Mouse (Mus musculus) monocyte, adult 59 days (primary cell): Measurements from ENCODE around the gene Poln. TPM values are rescaled to one million over a fixed set of nuclear protein-coding genes. Genes with fewer than 3 reads are reported as not detected.

Experiments
- total RNA-seq, 2 experiments: library from RNA; stranded (reverse); gene quantifications; one replicate each; pipeline ENCODE4 v1.2.4; 2023

Gene Poln
- under 1 TPM in 1 of 2 experiments, not detected in 1; 0.84 TPM for total RNA-seq

DNA sequence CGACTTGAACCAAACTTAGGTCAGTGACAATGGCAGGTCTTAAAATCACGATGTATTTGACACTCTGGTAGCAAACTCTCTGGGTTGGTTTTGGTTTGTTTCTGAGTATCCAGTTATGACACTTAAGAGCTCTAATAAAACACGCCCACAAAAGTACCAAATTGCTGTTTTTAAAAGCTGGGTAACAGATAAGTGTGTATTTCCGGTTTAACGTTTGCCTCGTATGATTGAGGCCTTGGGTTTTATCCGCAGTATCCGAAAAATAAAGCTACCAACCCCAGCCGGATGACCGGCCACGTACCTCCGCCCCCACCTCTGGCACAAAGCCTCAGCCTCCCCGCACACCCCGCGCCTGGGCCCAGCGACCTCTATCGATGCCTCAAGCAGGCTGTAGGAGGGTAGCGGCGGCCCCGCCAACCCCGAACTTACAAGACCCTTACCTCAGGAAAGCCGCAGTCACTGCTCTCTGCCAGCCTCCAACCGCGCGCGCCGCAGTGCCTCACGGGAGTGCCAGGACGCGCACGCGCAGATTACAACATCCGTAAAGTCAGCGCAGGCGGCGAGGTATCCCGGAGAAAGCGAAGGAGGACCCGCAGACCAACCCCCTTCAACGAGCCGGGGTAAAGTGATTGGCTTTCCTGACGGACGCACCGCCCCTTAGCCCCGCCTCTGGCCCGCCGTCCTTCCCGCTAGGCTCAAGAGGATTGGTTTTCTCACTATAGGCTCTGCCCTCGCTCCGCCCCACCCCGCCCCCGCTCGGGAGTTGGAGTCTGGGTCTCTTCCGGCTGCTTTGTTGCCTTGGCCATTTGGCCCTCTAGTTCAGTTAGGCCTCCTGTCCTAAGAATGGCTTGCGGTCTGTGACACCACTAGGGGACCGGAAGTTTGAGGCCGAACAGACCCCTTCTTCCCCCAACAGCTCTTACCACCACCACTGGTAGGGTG lies at the start of gene Poln, which contains the start of gene Haus3:
Poln (minus strand) TSS at position 499 of the 942 bp plus-strand sequence.
Haus3 (minus strand) TSS at position 578 of the 942 bp plus-strand sequence.

DNA sequence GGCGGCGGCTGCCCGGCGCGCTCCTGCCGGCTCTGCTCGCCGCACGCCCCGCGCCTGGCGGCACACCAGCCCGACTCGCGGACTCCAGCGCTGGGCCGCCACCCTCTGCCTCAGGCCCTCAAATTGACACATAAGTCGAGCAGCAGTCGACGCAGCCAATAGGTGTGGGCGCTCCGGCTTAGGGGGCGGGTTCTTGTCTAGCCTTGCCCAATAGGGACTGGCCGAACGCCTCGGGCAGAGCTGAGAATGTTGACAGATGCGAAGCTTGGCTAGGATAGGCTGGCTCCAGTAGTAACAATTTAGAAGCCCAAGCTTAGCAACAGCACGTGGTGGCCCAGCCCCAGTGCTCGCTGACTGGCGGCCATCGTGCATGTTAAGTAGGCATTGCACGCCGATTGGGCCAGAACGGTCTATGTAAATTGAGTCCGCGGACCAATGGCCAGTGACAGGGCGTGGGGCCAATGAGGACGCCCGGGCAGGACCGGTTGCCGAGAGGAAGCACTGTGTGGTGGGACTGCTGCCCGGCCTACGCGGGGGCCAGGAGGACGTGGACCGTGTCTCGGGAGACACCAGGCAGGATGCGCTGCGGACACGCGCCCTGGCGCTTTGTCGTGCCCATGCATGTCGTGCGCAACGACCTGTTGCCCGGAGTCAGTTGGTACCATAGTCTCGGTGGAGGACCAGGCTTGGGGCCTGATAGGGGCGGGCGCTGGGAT lies 18.5 kb upstream of the Poln start, which contains the start of gene Mxd4:
Mxd4 (minus strand) TSS at position 120 of the 716 bp plus-strand sequence.

DNA sequence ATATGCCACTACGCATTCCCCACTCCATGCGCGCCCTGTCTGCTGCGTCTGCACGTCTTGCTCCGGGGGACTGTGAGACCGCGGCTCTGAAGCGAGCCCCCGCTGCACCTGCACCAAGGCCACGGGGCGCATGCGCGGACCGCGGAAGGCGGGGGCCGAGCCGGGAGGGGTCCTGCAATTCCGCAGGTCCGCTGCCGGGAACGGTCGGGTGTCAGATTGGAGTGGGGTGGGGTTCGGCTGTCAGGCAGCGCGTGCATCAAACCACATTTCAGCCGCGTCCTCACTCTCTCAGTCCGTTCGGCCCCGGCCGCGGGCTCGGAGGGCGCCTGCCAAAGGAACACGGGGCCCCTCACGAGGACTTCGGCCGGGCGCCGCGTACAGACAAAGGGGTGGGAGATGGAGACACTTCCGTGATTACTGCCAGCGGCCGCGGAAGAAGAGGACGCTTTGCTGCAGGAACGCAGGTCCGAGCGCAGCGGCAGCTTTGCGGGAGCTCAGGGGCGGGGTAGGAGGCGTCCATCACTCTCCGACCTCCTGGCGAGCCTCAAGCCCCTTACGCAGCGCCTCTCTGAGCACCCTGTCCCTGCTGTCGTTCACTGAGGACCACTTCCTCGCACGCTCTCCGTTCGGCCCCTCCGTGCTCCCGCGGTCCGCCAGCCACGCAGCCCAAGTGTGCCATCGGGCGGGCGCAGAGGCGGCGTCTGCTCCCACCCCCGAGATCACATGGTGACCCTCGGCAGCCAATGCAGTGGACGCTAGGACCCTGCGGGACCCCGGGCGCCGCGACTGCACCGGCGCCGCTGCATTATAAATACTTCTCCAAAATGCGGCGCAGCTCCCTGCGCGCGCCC lies 173.2 kb downstream of the Poln start, which contains the start of gene Nat8l:
Nat8l (plus strand) TSS at position 142 of the 851 bp plus-strand sequence.

DNA sequence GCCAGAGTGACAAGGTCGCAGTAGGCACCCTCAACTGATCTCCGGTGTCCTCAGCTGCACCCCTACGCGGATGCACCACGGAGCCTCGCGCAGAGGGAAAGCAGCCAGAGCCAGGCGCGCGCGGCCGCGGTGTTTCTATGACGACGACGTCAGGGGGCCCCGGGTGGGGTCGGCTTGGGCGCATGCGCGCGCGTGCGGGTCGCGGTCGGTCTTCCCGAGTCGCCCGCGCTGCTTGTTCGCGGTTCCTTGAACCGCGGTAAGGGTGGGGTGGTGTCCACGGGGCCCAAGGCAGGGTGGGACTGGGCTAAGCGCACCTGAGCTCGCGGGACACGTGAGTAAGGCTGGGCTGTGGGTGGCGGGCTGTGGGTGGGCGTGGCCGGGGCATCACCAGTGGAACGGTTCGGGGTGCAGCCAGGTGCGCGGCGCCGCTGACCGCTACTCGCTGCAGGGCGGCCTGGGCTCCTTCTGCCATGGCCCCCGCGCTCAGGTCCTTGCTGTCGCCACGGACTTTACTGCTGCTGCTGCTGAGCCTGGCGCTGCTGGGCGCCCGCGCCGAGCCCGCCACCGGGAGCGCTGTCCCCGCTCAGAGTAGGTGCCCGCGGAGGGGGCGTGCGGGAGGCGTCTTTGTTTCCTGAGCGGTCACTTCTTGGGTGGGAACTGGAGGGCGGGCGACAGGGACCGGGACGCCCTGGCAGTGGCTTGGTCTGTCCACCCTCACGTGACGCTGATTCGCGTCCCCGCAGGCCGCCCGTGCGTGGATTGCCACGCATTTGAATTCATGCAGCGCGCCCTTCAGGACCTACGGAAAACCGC lies 185.7 kb downstream of the Poln start, which contains the start of gene Gm1673:
Gm1673 (plus strand) TSS at position 125 of the 813 bp plus-strand sequence.

Other genes with a start within 250 kb of the Poln start
- 10 to 100 TPM; 25.1 to 31.8 TPM for gene Nelfa, start 233.0 kb downstream of the Poln start, total RNA-seq
- 10 to 100 TPM; 17.8 to 30.2 TPM for gene Gm1673, start 186.0 kb downstream of the Poln start, total RNA-seq
- gene Nat8l, start 173.5 kb downstream of the Poln start, total RNA-seq = 10 to 100 TPM; 32.0 to 32.6 TPM
- gene Haus3, start 79 bp upstream of the Poln start, total RNA-seq = 10 to 100 TPM in 1 of 2 experiments, 1 to 10 TPM in 1; 9.5 to 10.6 TPM
- 10 to 100 TPM; 49.7 to 57.5 TPM for gene Mxd4, start 18.3 kb upstream of the Poln start, total RNA-seq
- 10 to 100 TPM in 1 of 2 experiments, 1 to 10 TPM in 1; 7.0 to 10.2 TPM for gene Zfyve28, start 119.0 kb upstream of the Poln start, total RNA-seq
- gene Cfap99, start 119.2 kb upstream of the Poln start, total RNA-seq = 1 to 10 TPM in 1 of 2 experiments, under 1 TPM in 1; 0.45 to 1.1 TPM
- gene Rnf4, start 166.8 kb upstream of the Poln start, total RNA-seq = 100 to 1,000 TPM; 165 to 171 TPM
- 10 to 100 TPM; 55.5 to 58.5 TPM for gene Fam193a, start 200.5 kb upstream of the Poln start, total RNA-seq